ENCODE assay signal across 9 mouse cellular contexts in the genomic region with DNA sequence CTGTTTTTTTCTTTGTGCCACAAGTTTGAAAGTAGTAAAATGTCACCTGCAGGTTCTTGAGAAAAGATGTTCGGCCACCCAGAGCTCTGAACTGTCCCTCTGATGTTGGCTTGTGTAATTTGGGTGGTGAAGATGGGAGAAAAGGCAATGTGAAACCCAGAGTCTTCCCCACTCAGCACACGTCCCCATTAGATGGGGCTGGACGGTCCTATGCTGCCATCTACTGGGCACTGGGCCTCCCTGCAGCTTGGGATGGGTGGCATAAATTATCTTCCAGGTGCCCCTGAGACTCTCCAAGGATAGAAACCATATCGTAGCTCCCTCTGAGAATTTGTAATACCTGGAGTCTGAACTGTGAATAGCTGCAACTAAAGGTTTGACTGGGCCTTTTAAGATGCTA. TPM values are rescaled to one million over a fixed set of nuclear protein-coding genes. Genes with fewer than 3 reads are reported as not detected.
DNase-seq lines count a peak whose midpoint lies in the region; ATAC-seq and TF ChIP-seq lines count a peak whose summit lies in the region.
"Had no signal": no experiment of that assay in that cellular context is flagged by ENCODE, and none has a peak within 500 bp of the region (broad histone marks: within the 10 kb centered on the region; RNA-seq: fewer than 3 reads in every experiment).

No protein-coding gene starts in this region.

- no peak overlapping the region for H3K9ac ChIP-seq in forebrain, embryonic 13.5 days
- no peak overlapping the region for H3K9ac ChIP-seq in hindbrain, embryonic 11.5 days (ENCODE audit: low read depth, low read length)
- H3K9ac ChIP-seq: liver, embryonic 15.5 days had no signal

- no peak for DNase-seq in Patski (ENCODE audit: low read depth, low spot score)
- DNase-seq in c-Kit-positive CD71-negative TER-119-negative erythroid progenitor cells, embryonic 14.5 days (ENCODE audit: low read depth): peak; percentile 43
- peak; percentile 88 for DNase-seq in hindbrain, embryonic 11.5 days (ENCODE audit: low spot score)
- peak; percentile 82 to 83 for DNase-seq in layer of hippocampus, postnatal 14 days (ENCODE audit: low spot score in 2 of 2)
- DNase-seq in right cerebral cortex, postnatal 25 days: peak; percentile 82
- peak; percentile 17 for DNase-seq in yolk sac, embryonic 10.5 days (ENCODE audit: low spot score)

- POLR2A ChIA-PET in Patski (lab: Charles Lee): no interaction called here

- TF ChIP-seq CTCF in Patski (IDR thresholded peaks at IDR 0.05): peak; percentile 73

- H3K4me2 ChIP-seq in forebrain, embryonic 13.5 days: no peak overlapping the region
- H3K4me2 ChIP-seq in hindbrain, embryonic 11.5 days (replicated peaks; ENCODE audit: low read depth, low read length): no peak overlapping the region
- H3K4me2 ChIP-seq: liver, embryonic 15.5 days had no signal

- no peaks in the 10 kb centered on the region for H3K4me1 ChIP-seq in forebrain, embryonic 13.5 days
- no peaks in the 10 kb centered on the region for H3K4me1 ChIP-seq in hindbrain, embryonic 11.5 days (replicated peaks; ENCODE audit: control insufficient read depth, insufficient read depth, low read length)
- H3K4me1 ChIP-seq: liver, embryonic 15.5 days had no signal

- ATAC-seq in Patski: no peak
- peak; percentile 59; the same call in 1 of the 2 replicates for ATAC-seq in forebrain, embryonic 13.5 days
- no peak for ATAC-seq in hindbrain, embryonic 11.5 days (ENCODE audit: low FRiP score)
- peak; percentile 97 for ATAC-seq in megakaryocyte progenitor cell, adult 5-6 weeks (replicated peaks; ENCODE audit: poor library complexity)

- H3K36me3 ChIP-seq in forebrain, embryonic 13.5 days (ENCODE audit: poor library complexity, severe bottlenecking): no peaks in the 10 kb centered on the region
- H3K36me3 ChIP-seq in hindbrain, embryonic 11.5 days (ENCODE audit: control insufficient read depth, insufficient read depth, low read length): no peaks in the 10 kb centered on the region
- H3K36me3 ChIP-seq: liver, embryonic 15.5 days had no signal

- WGBS in forebrain, embryonic 13.5 days: 6% methylated on average over 4 of the region's 4 CpGs
- 9% methylated on average over 4 of the region's 4 CpGs for WGBS in hindbrain, embryonic 11.5 days

- H3K27ac ChIP-seq in forebrain, embryonic 13.5 days: no peak overlapping the region
- H3K27ac ChIP-seq in hindbrain, embryonic 11.5 days (ENCODE audit: low read depth, low read length): no peak overlapping the region
- H3K27ac ChIP-seq: liver, embryonic 15.5 days had no signal

- no peak overlapping the region for H3K4me3 ChIP-seq in forebrain, embryonic 13.5 days
- H3K4me3 ChIP-seq in hindbrain, embryonic 11.5 days (ENCODE audit: low read depth, low read length): no peak overlapping the region
- H3K4me3 ChIP-seq: liver, embryonic 15.5 days had no signal

- in situ Hi-C loops in Patski (cut with MboI; ENCODE audit: low pct_unique_long_range_greater_than_20kb): loop anchor here (5.0 to 25.0 kb wide), 2 partner anchors 289 to 404 kb away; no protein-coding TSS in a partner anchor

- no peaks in the 10 kb centered on the region for H3K9me3 ChIP-seq in forebrain, embryonic 13.5 days (replicated peaks)
- H3K9me3 ChIP-seq in hindbrain, embryonic 11.5 days (ENCODE audit: control insufficient read depth, low read length): no peaks in the 10 kb centered on the region
- H3K9me3 ChIP-seq: liver, embryonic 15.5 days had no signal

- CTCF ChIA-PET in Patski (lab: Charles Lee): interaction anchor here (0.7 to 2.3 kb wide), 5 partner anchors 51 to 404 kb away, joined by 3 to 14 read pairs (median 5); no protein-coding TSS in a partner anchor

- H3K27me3 ChIP-seq in Patski: peaks cover 4% of the 10 kb centered on the region
- H3K27me3 ChIP-seq in forebrain, embryonic 13.5 days: peaks cover 7% of the 10 kb centered on the region; the same call in 1 of the 2 replicates
- no peaks in the 10 kb centered on the region for H3K27me3 ChIP-seq in hindbrain, embryonic 11.5 days (ENCODE audit: control insufficient read depth, insufficient read depth, low read length)

RNA-seq across cellular contexts. Expression of gene Pla2g5, which starts 11.8 kb away (rescaled TPM):
- 1.4 TPM for polyA plus RNA-seq in Patski (2021)
- polyA plus RNA-seq in forebrain, embryonic 13.5 days (2015; fragmentation: Nextera tagmentation; extraction: Ambion mirVana): 0.26 and 0.42 TPM in 2 replicates
- polyA plus RNA-seq in hindbrain, embryonic 11.5 days (2014; fragmentation: Nextera tagmentation; extraction: Ambion mirVana): 0.39 TPM in 1 of 2 replicates, not detected in the other
- 1 to 10 TPM; 1.3 to 3.1 TPM for total RNA-seq in layer of hippocampus, postnatal 14 days (2021)
- not detected in 2 replicates for total RNA-seq in megakaryocyte progenitor cell, adult 5-6 weeks (2015)
- not detected in 2 replicates for total RNA-seq in megakaryocyte progenitor cell, adult 5-6 weeks (2017)

RNA-seq across cellular contexts. Expression of gene Gm13030, which starts 22.3 kb away (rescaled TPM):
- polyA plus RNA-seq in Patski (2021): not detected
- polyA plus RNA-seq in forebrain, embryonic 13.5 days (2015; fragmentation: Nextera tagmentation; extraction: Ambion mirVana): not detected in 2 replicates
- polyA plus RNA-seq in hindbrain, embryonic 11.5 days (2014; fragmentation: Nextera tagmentation; extraction: Ambion mirVana): not detected in 2 replicates
- total RNA-seq in layer of hippocampus, postnatal 14 days (2021): not detected
- total RNA-seq in megakaryocyte progenitor cell, adult 5-6 weeks (2015): not detected in 2 replicates
- not detected in 2 replicates for total RNA-seq in megakaryocyte progenitor cell, adult 5-6 weeks (2017)
- polyA plus RNA-seq: liver, embryonic 15.5 days had no signal

RNA-seq across cellular contexts. Expression of gene Pla2g2e, which starts 26.3 kb away (rescaled TPM):
- polyA plus RNA-seq in Patski (2021): not detected
- not detected in 2 replicates for polyA plus RNA-seq in forebrain, embryonic 13.5 days (2015; fragmentation: Nextera tagmentation; extraction: Ambion mirVana)
- polyA plus RNA-seq in hindbrain, embryonic 11.5 days (2014; fragmentation: Nextera tagmentation; extraction: Ambion mirVana): not detected in 2 replicates
- total RNA-seq in layer of hippocampus, postnatal 14 days (2021): not detected
- total RNA-seq in megakaryocyte progenitor cell, adult 5-6 weeks (2015): not detected in 2 replicates
- total RNA-seq in megakaryocyte progenitor cell, adult 5-6 weeks (2017): not detected in 2 replicates
- polyA plus RNA-seq: liver, embryonic 15.5 days had no signal

Comparison
In these comparisons a context has a peak if more than half of its experiments do, and no peak if none do; other contexts are left out.
1. ATAC-seq: peak in forebrain, embryonic 13.5 days (single experiment) and megakaryocyte progenitor cell, adult 5-6 weeks (single experiment); none in Patski (single experiment) and hindbrain, embryonic 11.5 days (single experiment).